Mouse (Mus musculus) kidney, embryonic 16.5 days (tissue): ENCODE results near the gene Rnf115. TPM values are rescaled to one million over a fixed set of nuclear protein-coding genes. Genes with fewer than 3 reads are reported as not detected.

ENCODE experiments used
- ATAC-seq: fragments of 200-750 bp; cut with Nextera tagmentation; 2 replicates; pipeline ENCODE4 v1.8.0; 2017; ENCODE audit warnings: moderate TSS enrichment; ENCODE audit not compliant: low FRiP score, low TSS enrichment
- H3K27ac ChIP-seq: fragments of 300-500 bp; sonication (generic); 2 replicates; pipeline ENCODE4 v1.5.1; 2014; ENCODE audit warnings: low read length
- H3K27me3 ChIP-seq: fragments of 300-500 bp; sonication (generic); 2 replicates; pipeline ENCODE4 v1.6.1; 2014; ENCODE audit warnings: low read length, control low read depth, mixed read lengths; ENCODE audit not compliant: insufficient read depth
- H3K36me3 ChIP-seq: fragments of 300-500 bp; sonication (generic); 2 replicates; pipeline ENCODE4 v1.6.1; 2014; ENCODE audit warnings: low read length, control low read depth, mixed read lengths; ENCODE audit not compliant: insufficient read depth
- H3K4me1 ChIP-seq: fragments of 300-500 bp; sonication (generic); 2 replicates; pipeline ENCODE4 v1.6.1; 2014; ENCODE audit warnings: low read length, control low read depth, mixed read lengths; ENCODE audit not compliant: insufficient read depth
- H3K4me2 ChIP-seq: fragments of 300-500 bp; sonication (generic); replicated peaks from 2 replicates; pipeline ENCODE4 v1.6.1; 2014; ENCODE audit warnings: low read depth, low read length
- H3K4me3 ChIP-seq: fragments of 300-500 bp; sonication (generic); 2 replicates; pipeline ENCODE4 v1.5.1; 2014; ENCODE audit warnings: mild to moderate bottlenecking, low read length
- H3K9ac ChIP-seq: fragments of 300-500 bp; sonication (generic); replicated peaks from 2 replicates; pipeline ENCODE4 v1.6.1; 2014; ENCODE audit warnings: low read length
- H3K9me3 ChIP-seq: fragments of 300-500 bp; sonication (generic); 2 replicates; pipeline ENCODE4 v1.6.1; 2016; ENCODE audit warnings: low read length, control low read depth
- WGBS: fragments of 180-500 bp; shearing (Covaris S2); extraction: QIAGEN DNeasy Blood & Tissue Kit; methylation state at CpG from one replicate; pipeline ENCODE4 v1.1.7; 2014; 5-methylcytosine and 5-hydroxymethylcytosine counted together
- polyA plus RNA-seq: library from polyadenylated mRNA; unstranded; fragments of >200 nt; fragmentation: Nextera tagmentation; extraction: Ambion mirVana; gene quantifications from 2 replicates; pipeline ENCODE4 v1.2.1, GENCODE M21; 2015

Rnf115 gene
- polyA plus RNA-seq, 1 experiment from 2014 or later, result 56.6 TPM

DNA sequence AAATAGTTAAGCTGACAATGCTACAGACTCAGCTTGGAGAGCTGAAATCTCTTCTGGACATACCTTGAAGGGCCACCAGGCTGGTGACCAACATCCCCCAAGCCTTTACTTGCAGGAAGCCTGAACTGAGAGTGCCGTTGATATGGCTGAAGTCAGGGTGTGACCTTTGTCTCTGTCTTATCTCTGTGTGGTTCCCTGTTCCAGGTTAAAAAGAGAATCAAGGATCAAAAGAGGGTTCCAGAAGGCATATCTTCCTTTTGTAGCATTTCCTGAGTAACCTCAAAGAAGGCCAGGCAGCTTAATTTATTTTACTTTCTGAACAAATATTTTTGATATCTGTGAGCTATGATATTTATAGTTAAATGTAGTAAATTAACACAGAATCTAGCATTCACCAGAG lies 74.8 kb downstream of the Rnf115 start:
- Histone ChIP-seq H3K4me3 (no peak overlapping the region), H3K36me3 (0 out of 2 replicates have a peak, but pooled peaks cover 3% of the 10 kb centered on the region), H3K27me3 (no peaks in the 10 kb centered on the region), H3K9me3 (peaks cover 7% of the 10 kb centered on the region; the same call in 1 of the 2 replicates), H3K9ac (no peak overlapping the region), H3K4me1 (no peaks in the 10 kb centered on the region), H3K27ac (no peak overlapping the region), H3K4me2 (no peak overlapping the region)
- ATAC-seq, result no peak
- WGBS, result 63% methylated on average over 1 of the region's 1 CpGs

- H3K4me3 ChIP-seq, result no peak overlapping the region
- H3K4me1 ChIP-seq, result peaks cover 3% of the 10 kb centered on the region; the same call in 1 of the 2 replicates
- peaks cover 7% of the 10 kb centered on the region; the same call in 1 of the 2 replicates for H3K9me3 ChIP-seq
- H3K27me3 ChIP-seq, result no peaks in the 10 kb centered on the region
- ATAC-seq, result no peak
- H3K27ac ChIP-seq, result no peak overlapping the region
- 0 out of 2 replicates have a peak, but pooled peaks cover 3% of the 10 kb centered on the region for H3K36me3 ChIP-seq
- H3K4me2 ChIP-seq, result no peak overlapping the region
- no peak overlapping the region for H3K9ac ChIP-seq
- WGBS, result 77% methylated on average over 3 of the region's 3 CpGs
These were observed 80.7 kb downstream of the Rnf115 start for GRCm38 (mm10) chr3:96808136-96808535.

- no peak for ATAC-seq
- WGBS, result 80% methylated on average over 3 of the region's 3 CpGs
- H3K4me2 ChIP-seq, result no peak overlapping the region
- no peak overlapping the region for H3K9ac ChIP-seq
- H3K4me1 ChIP-seq, result peaks cover 8% of the 10 kb centered on the region; the same call in 1 of the 2 replicates
- H3K36me3 ChIP-seq, result 0 out of 2 replicates have a peak, but pooled peaks cover 3% of the 10 kb centered on the region
- H3K4me3 ChIP-seq, result no peak overlapping the region
- no peaks in the 10 kb centered on the region for H3K27me3 ChIP-seq
- H3K9me3 ChIP-seq, result peaks cover 7% of the 10 kb centered on the region; the same call in 1 of the 2 replicates
- no peak overlapping the region for H3K27ac ChIP-seq
These were observed 81.2 kb downstream of the Rnf115 start for GRCm38 (mm10) chr3:96808651-96809050.

DNA sequence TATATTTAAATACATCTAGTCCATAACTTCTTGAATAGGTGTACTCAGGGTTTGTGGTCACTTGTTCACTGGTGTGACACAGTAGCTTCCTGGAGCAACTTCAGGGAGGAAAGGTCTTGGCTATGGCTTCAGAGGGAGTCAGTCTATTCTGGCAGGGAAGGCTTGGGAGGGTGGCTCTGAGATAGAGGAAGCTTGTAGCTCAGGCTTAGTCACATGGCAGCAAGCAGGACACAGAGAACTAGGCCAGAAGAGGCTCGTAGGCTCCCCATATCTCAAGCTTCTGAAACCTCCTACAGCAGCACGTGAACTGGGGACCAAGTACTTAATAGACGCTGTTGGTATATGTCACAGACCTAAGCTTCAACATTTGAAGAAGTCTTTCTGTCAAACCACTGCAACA lies 83.8 kb downstream of the Rnf115 start:
- peaks cover 11% of the 10 kb centered on the region; the same call in 1 of the 2 replicates for H3K4me1 ChIP-seq
- no peak overlapping the region for H3K4me2 ChIP-seq
- no peaks in the 10 kb centered on the region for H3K27me3 ChIP-seq
- no peaks in the 10 kb centered on the region for H3K36me3 ChIP-seq
- H3K9me3 ChIP-seq, result no peaks in the 10 kb centered on the region
- ATAC-seq, result no peak
- no peak overlapping the region for H3K4me3 ChIP-seq
- no peak overlapping the region for H3K27ac ChIP-seq
- H3K9ac ChIP-seq, result no peak overlapping the region
- 90% methylated on average over 3 of the region's 3 CpGs for WGBS

DNA sequence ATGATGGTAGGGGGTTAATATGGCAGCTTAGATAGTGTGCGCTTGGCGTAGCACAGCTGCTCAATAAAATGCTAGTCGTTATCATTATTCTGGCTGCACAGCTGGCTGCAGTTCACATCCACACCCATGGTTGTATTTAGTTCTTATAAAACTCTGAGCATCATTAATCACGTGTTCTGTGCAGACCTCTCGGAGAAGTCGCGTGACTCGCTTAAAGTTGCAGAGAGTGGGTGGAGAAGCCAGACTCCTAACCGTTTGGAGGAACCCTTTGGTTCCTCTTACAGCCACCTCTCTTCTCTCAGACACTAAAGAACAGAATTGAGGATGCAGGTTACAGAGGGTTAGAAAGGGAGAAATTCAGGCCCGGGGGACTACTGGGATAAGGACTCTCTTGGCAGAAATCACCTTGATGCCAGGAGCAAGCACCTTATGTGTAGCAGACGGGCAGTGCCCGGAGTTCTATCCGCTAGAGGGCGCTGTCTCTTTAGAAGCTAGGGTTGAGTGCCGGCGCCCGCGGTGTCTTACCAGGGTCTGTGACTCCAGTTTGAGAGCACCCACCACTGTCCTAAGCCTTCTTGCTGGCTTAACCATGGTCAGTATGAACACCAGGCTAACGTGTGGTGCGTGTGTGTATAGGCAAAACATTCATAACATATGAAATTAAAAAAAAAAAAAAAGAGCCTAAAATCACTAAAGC lies 85.1 kb downstream of the Rnf115 start:
- Histone ChIP-seq H3K27me3 (no peaks in the 10 kb centered on the region), H3K27ac (no peak overlapping the region), H3K4me1 (peaks cover 11% of the 10 kb centered on the region; the same call in 1 of the 2 replicates), H3K36me3 (no peaks in the 10 kb centered on the region), H3K4me2 (peak overlapping the region; percentile 42), H3K9me3 (no peaks in the 10 kb centered on the region; the same call in 1 of the 2 replicates), H3K9ac (no peak overlapping the region), H3K4me3 (no peak overlapping the region)
- ATAC-seq, result peak; percentile 23; the same call in 1 of the 2 replicates
- WGBS, result 33% methylated on average over 20 of the region's 20 CpGs

DNA sequence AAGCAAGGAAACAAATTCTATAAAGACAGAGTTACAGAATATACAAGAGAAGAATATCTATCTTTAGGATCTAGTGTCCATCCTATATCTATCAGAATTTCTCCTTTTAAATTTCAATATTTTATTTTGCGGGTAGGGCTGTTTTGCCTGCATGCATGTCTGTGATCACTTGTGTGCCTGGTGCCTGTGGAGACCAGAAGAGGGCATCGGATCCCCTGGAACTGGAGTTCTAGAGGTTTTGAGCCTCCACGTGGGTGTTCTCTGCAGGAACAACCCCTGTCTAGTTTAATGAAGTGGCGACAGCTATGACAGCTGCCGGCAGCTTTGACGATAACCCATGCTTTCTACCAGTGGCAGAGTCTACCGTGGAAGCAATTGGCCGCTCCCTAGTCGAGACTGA lies 85.6 kb downstream of the Rnf115 start:
- Histone ChIP-seq H3K9me3 (no peaks in the 10 kb centered on the region; the same call in 1 of the 2 replicates), H3K9ac (no peak overlapping the region), H3K4me3 (no peak overlapping the region), H3K27me3 (no peaks in the 10 kb centered on the region), H3K27ac (no peak overlapping the region), H3K36me3 (no peaks in the 10 kb centered on the region), H3K4me2 (peak overlapping the region; percentile 42), H3K4me1 (peaks cover 11% of the 10 kb centered on the region; the same call in 1 of the 2 replicates)
- peak; percentile 75 for ATAC-seq
- WGBS, result 17% methylated on average over 9 of the region's 9 CpGs

DNA sequence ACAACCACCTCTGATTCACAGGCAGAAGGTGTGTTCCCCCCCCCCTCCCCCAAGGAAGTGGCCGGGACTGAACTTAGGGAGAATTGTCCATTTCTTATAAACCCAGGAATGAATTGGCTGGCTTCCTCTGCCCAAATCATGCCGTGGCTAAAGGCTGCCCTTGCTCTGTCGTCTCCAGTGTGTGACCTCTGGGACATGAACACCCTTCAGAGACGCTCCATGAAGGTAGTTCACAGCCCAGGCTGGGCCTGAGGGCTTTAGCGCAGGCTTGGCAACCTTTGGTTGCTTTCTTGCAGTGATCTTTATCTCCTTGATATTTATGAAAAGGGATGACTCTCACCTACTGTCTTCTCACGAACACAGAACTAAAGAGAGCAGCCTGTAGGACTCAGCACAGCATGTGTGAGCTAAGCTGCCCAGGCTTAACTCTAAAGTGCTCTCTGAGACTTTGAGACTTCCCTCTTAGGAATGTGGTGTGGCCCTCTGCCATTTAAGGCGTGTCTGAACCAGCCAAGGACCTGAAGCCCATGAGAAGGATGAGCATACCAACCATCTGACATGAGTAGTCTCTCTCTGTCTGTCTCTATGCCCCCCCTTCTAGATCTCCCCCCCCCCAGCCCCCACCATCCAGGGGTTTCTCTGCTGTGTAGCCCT lies 86.3 kb downstream of the Rnf115 start:
- Histone ChIP-seq H3K9me3 (no peaks in the 10 kb centered on the region; the same call in 1 of the 2 replicates), H3K4me2 (peak overlapping the region; percentile 7; the same call in 1 of the 2 replicates), H3K36me3 (no peaks in the 10 kb centered on the region), H3K9ac (no peak overlapping the region), H3K27ac (no peak overlapping the region), H3K4me3 (no peak overlapping the region), H3K4me1 (peaks cover 11% of the 10 kb centered on the region; the same call in 1 of the 2 replicates), H3K27me3 (no peaks in the 10 kb centered on the region)
- 59% methylated on average over 7 of the region's 7 CpGs for WGBS
- ATAC-seq, result peak; percentile 59

DNA sequence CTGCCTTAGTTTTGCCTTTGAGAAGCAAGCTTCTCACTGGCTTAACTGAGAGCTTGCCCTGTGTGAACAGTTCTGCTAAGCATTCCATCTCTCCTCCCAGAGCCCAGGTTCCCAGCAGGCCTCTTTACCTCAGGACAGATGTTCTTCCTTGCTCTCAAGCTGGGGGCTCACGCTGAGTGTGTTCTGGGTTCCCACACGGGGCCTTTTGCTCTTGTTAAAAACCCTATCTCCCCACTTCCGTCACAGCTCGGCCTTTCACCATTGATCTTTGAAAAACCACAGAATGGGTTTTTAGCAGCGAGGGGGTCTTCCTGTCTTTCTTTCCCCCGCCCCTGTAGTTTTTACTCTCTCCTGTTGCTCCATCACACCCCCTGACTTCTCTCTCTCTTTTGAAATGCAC lies 86.9 kb downstream of the Rnf115 start:
- Histone ChIP-seq H3K4me3 (no peak overlapping the region), H3K4me2 (no peak overlapping the region), H3K9me3 (no peaks in the 10 kb centered on the region; the same call in 1 of the 2 replicates), H3K9ac (no peak overlapping the region), H3K27me3 (no peaks in the 10 kb centered on the region), H3K27ac (no peak overlapping the region), H3K4me1 (peaks cover 11% of the 10 kb centered on the region; the same call in 1 of the 2 replicates), H3K36me3 (no peaks in the 10 kb centered on the region)
- no peak for ATAC-seq
- WGBS, result 71% methylated on average over 6 of the region's 6 CpGs

GRCm38 (mm10) chr3:96820116-96820915 lies 92.9 kb downstream of the Rnf115 start:
- Histone ChIP-seq H3K4me3 (no peak overlapping the region), H3K4me2 (no peak overlapping the region), H3K9me3 (no peaks in the 10 kb centered on the region; the same call in 1 of the 2 replicates), H3K36me3 (no peaks in the 10 kb centered on the region), H3K9ac (no peak overlapping the region), H3K27me3 (no peaks in the 10 kb centered on the region), H3K27ac (no peak overlapping the region), H3K4me1 (peaks cover 4% of the 10 kb centered on the region)
- 77% methylated on average over 6 of the region's 6 CpGs for WGBS
- no peak; the same call in 1 of the 2 replicates for ATAC-seq
